Comparison of ENCODE assay signal across 21 mouse cellular contexts in the genomic region with DNA sequence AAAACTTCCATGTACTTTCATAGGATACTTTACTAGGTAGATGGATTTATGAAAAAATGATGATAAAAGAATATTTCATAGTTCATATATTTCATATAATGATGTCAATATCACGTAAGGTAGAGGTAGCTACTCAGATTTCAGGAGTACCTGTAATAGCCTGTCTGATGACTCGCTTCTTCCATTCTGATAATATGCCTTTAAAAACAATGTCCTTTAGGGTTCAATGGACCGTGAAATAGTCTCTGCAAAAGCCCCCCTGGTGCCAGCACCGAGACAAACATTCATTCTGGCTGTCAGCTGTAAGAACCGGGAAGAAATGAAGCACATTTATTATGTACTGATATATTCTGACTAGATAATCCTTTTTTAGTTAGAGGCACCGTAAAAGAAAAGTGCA.
DNase-seq lines count a peak whose midpoint lies in the region; ATAC-seq lines count a peak whose summit lies in the region.
"Had no signal": no experiment of that assay in that cellular context is flagged by ENCODE, and none has a peak within 500 bp of the region (broad histone marks: within the 10 kb centered on the region; RNA-seq: fewer than 3 reads in every experiment).

No protein-coding gene starts in this region.

- 0 out of 2 replicates have a peak, but pooled peaks have one; percentile 41 for ATAC-seq in embryonic facial prominence, embryonic 14.5 days (ENCODE audit: low read depth)
- ATAC-seq in midbrain, embryonic 11.5 days (ENCODE audit: low FRiP score), result no peak
- no peak for ATAC-seq in midbrain, embryonic 13.5 days
- no peak for ATAC-seq in intestine, embryonic 15.5 days

- no peak overlapping the region for H3K4me3 ChIP-seq in embryonic facial prominence, embryonic 14.5 days (ENCODE audit: low read depth, low read length)
- H3K4me3 ChIP-seq in embryonic facial prominence, embryonic 10.5 days, result no peak overlapping the region
- no peak overlapping the region for H3K4me3 ChIP-seq in midbrain, embryonic 11.5 days (ENCODE audit: low read depth, low read length)
- no peak overlapping the region for H3K4me3 ChIP-seq in midbrain, embryonic 13.5 days (replicated peaks)
- H3K4me3 ChIP-seq in intestine, embryonic 15.5 days (replicated peaks), result no peak overlapping the region
- H3K4me3 ChIP-seq: heart, embryonic 13.5 days; left cerebral cortex, adult 2 months had no signal

- no peaks in the 10 kb centered on the region for H3K36me3 ChIP-seq in embryonic facial prominence, embryonic 14.5 days (ENCODE audit: control insufficient read depth, insufficient read depth, low read length)
- no peaks in the 10 kb centered on the region for H3K36me3 ChIP-seq in embryonic facial prominence, embryonic 10.5 days (replicated peaks)
- H3K36me3 ChIP-seq in midbrain, embryonic 11.5 days (ENCODE audit: control insufficient read depth, insufficient read depth, low read length), result no peaks in the 10 kb centered on the region
- no peaks in the 10 kb centered on the region for H3K36me3 ChIP-seq in midbrain, embryonic 13.5 days
- H3K36me3 ChIP-seq in intestine, embryonic 15.5 days, result no peaks in the 10 kb centered on the region
- H3K36me3 ChIP-seq: heart, embryonic 13.5 days had no signal

- H3K27me3 ChIP-seq in embryonic facial prominence, embryonic 14.5 days (replicated peaks; ENCODE audit: control insufficient read depth, insufficient read depth, low read length), result no peaks in the 10 kb centered on the region
- H3K27me3 ChIP-seq in embryonic facial prominence, embryonic 10.5 days (replicated peaks; ENCODE audit: low read depth, poor library complexity, severe bottlenecking), result no peaks in the 10 kb centered on the region
- no peaks in the 10 kb centered on the region for H3K27me3 ChIP-seq in midbrain, embryonic 11.5 days (ENCODE audit: control insufficient read depth, insufficient read depth, low read length)
- no peaks in the 10 kb centered on the region for H3K27me3 ChIP-seq in midbrain, embryonic 13.5 days
- no peaks in the 10 kb centered on the region for H3K27me3 ChIP-seq in intestine, embryonic 15.5 days (replicated peaks)
- H3K27me3 ChIP-seq: heart, embryonic 13.5 days had no signal

- H3K27ac ChIP-seq in embryonic facial prominence, embryonic 14.5 days (replicated peaks; ENCODE audit: low read depth, low read length), result no peak overlapping the region
- no peak overlapping the region for H3K27ac ChIP-seq in embryonic facial prominence, embryonic 10.5 days (replicated peaks)
- no peak overlapping the region for H3K27ac ChIP-seq in midbrain, embryonic 11.5 days (ENCODE audit: low read depth, low read length)
- H3K27ac ChIP-seq in midbrain, embryonic 13.5 days, result no peak overlapping the region
- H3K27ac ChIP-seq in intestine, embryonic 15.5 days, result no peak overlapping the region
- H3K27ac ChIP-seq: heart, embryonic 13.5 days; left cerebral cortex, adult 2 months had no signal

- H3K4me2 ChIP-seq in embryonic facial prominence, embryonic 14.5 days (ENCODE audit: low read depth, low read length), result no peak overlapping the region
- no peak overlapping the region for H3K4me2 ChIP-seq in midbrain, embryonic 11.5 days
- no peak overlapping the region for H3K4me2 ChIP-seq in midbrain, embryonic 13.5 days (replicated peaks)
- H3K4me2 ChIP-seq in intestine, embryonic 15.5 days (replicated peaks), result no peak overlapping the region
- H3K4me2 ChIP-seq: heart, embryonic 13.5 days had no signal

- H3K4me1 ChIP-seq in embryonic facial prominence, embryonic 14.5 days (ENCODE audit: control insufficient read depth, insufficient read depth, low read length), result no peaks in the 10 kb centered on the region
- H3K4me1 ChIP-seq in embryonic facial prominence, embryonic 10.5 days, result no peaks in the 10 kb centered on the region
- no peaks in the 10 kb centered on the region for H3K4me1 ChIP-seq in midbrain, embryonic 11.5 days (ENCODE audit: control insufficient read depth, insufficient read depth, low read length)
- H3K4me1 ChIP-seq in midbrain, embryonic 13.5 days (replicated peaks), result peaks cover 3% of the 10 kb centered on the region; the same call in 1 of the 2 replicates
- no peaks in the 10 kb centered on the region for H3K4me1 ChIP-seq in intestine, embryonic 15.5 days (replicated peaks)
- H3K4me1 ChIP-seq: heart, embryonic 13.5 days had no signal

- no peak overlapping the region for H3K9ac ChIP-seq in embryonic facial prominence, embryonic 14.5 days (ENCODE audit: low read depth, low read length)
- H3K9ac ChIP-seq in midbrain, embryonic 11.5 days (ENCODE audit: low read length), result no peak overlapping the region
- H3K9ac ChIP-seq in midbrain, embryonic 13.5 days (replicated peaks), result no peak overlapping the region
- H3K9ac ChIP-seq in intestine, embryonic 15.5 days, result no peak overlapping the region
- H3K9ac ChIP-seq: heart, embryonic 13.5 days had no signal

- peak; percentile 13 for DNase-seq in embryonic facial prominence, embryonic 14.5 days (ENCODE audit: low spot score)
- no peak for DNase-seq in embryonic facial prominence, embryonic 10.5 days (ENCODE audit: low spot score)
- peak; percentile 59 for DNase-seq in midbrain, embryonic 11.5 days (ENCODE audit: low spot score, missing footprints)
- DNase-seq in mesoderm, embryonic 11.5 days (ENCODE audit: low read depth, low spot score), result peak; percentile 29
- peak; percentile 35 for DNase-seq in retina, postnatal 1 day
- DNase-seq: cerebellum, adult 8-10 months; gastrocnemius, postnatal 14 days; heart, adult 18-20 months; heart, postnatal 36 days; kidney, adult 9 months; kidney, postnatal 4 days; layer of hippocampus, adult 9-11 months; left cerebral cortex, postnatal 4 days; liver; lung, postnatal 10 days; right cerebral cortex, adult 18-20 months; thymus, postnatal 4 days had no signal

- no peaks in the 10 kb centered on the region for H3K9me3 ChIP-seq in embryonic facial prominence, embryonic 14.5 days (ENCODE audit: control insufficient read depth, low read length)
- H3K9me3 ChIP-seq in embryonic facial prominence, embryonic 10.5 days, result 0 out of 2 replicates have a peak, but pooled peaks cover 5% of the 10 kb centered on the region
- no peaks in the 10 kb centered on the region for H3K9me3 ChIP-seq in midbrain, embryonic 11.5 days (ENCODE audit: control insufficient read depth, low read length)
- H3K9me3 ChIP-seq in midbrain, embryonic 13.5 days, result 0 out of 2 replicates have a peak, but pooled peaks cover 4% of the 10 kb centered on the region
- H3K9me3 ChIP-seq in intestine, embryonic 15.5 days, result no peaks in the 10 kb centered on the region

- 53% methylated on average over 6 of the region's 6 CpGs for WGBS in embryonic facial prominence, embryonic 14.5 days
- 71% methylated on average over 6 of the region's 6 CpGs for WGBS in embryonic facial prominence, embryonic 10.5 days
- 48% methylated on average over 6 of the region's 6 CpGs for WGBS in midbrain, embryonic 11.5 days
- 26% methylated on average over 6 of the region's 6 CpGs for WGBS in midbrain, embryonic 13.5 days
- WGBS in intestine, embryonic 15.5 days, result 65% methylated on average over 6 of the region's 6 CpGs
